Mouse (Mus musculus): ENCODE measurements around the gene Usp2. TPM values are rescaled to one million over a fixed set of nuclear protein-coding genes. Genes with fewer than 3 reads are reported as not detected.
A peak's percentile ranks its signal among the peaks of the same experiment; 100 is the strongest.

Gene Usp2
- polyA plus RNA-seq, 1 experiment from 2014 or later, result 4.4 TPM

- 78% methylated on average over 8 of the region's 8 CpGs for WGBS
- peaks cover 32% of the 10 kb centered on the region for H3K27me3 ChIP-seq (replicated peaks; ENCODE audit: control insufficient read depth, insufficient read depth, low read length)
Observed at GRCm38 (mm10) chr9:44049381-44050165, 17.2 kb upstream of the Usp2 start.

DNA sequence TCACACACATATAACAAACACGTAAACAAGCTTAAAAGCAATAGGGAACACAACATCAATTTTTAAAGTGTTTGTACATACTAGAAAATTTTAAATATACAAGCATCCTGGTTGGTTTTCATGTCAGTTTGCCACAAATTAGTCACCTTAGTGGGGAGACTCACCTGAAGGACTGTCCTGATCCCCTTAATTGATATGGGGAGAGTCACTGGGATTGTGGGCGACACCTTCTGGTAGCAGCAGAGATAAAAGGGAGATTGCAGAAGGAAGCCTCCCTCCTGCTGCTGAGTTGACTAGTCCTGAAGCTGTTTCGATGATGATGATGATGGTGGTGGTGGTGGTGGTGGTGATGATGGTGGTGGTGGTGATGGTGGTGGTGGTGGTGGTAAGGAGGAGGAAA, 14.0 kb upstream of the Usp2 start:
- no peak overlapping the region for H3K4me3 ChIP-seq (ENCODE audit: low read depth, low read length)
- no peak overlapping the region for H3K9ac ChIP-seq (ENCODE audit: low read depth, low read length)
- no peak overlapping the region for H3K4me2 ChIP-seq
- DNase-seq (ENCODE audit: low spot score) (no peak), ATAC-seq (replicated peaks; ENCODE audit: low FRiP score) (no peak)
- no peak overlapping the region for H3K27ac ChIP-seq (ENCODE audit: low read depth, low read length)
- peaks cover 6% of the 10 kb centered on the region; the same call in 1 of the 2 replicates for H3K27me3 ChIP-seq (replicated peaks; ENCODE audit: control insufficient read depth, insufficient read depth, low read length)
- no peaks in the 10 kb centered on the region for H3K9me3 ChIP-seq (ENCODE audit: control insufficient read depth, low read length)
- H3K36me3 ChIP-seq (ENCODE audit: control insufficient read depth, insufficient read depth, low read length), result no peaks in the 10 kb centered on the region
- 58% methylated on average over 3 of the region's 3 CpGs for WGBS
- H3K4me1 ChIP-seq (replicated peaks; ENCODE audit: control insufficient read depth, insufficient read depth, low read length), result no peaks in the 10 kb centered on the region; the same call in 1 of the 2 replicates

More at GRCm38 (mm10) chr9:44049381-44050165, 17.2 kb upstream of the Usp2 start:
- H3K36me3 ChIP-seq (ENCODE audit: control insufficient read depth, insufficient read depth, low read length), result no peaks in the 10 kb centered on the region
- H3K4me1 ChIP-seq (replicated peaks; ENCODE audit: control insufficient read depth, insufficient read depth, low read length), result no peaks in the 10 kb centered on the region; the same call in 1 of the 2 replicates
- ATAC-seq (replicated peaks; ENCODE audit: low FRiP score), result no peak
- H3K4me2 ChIP-seq, result no peak overlapping the region
- no peaks in the 10 kb centered on the region for H3K9me3 ChIP-seq (ENCODE audit: control insufficient read depth, low read length)
- no peak overlapping the region for H3K4me3 ChIP-seq (ENCODE audit: low read depth, low read length)
- no peak overlapping the region for H3K9ac ChIP-seq (ENCODE audit: low read depth, low read length)
- DNase-seq (ENCODE audit: low spot score), result no peak
- H3K27ac ChIP-seq (ENCODE audit: low read depth, low read length), result no peak overlapping the region

GRCm38 (mm10) chr9:44053936-44054335, 12.9 kb upstream of the Usp2 start:
- no peak overlapping the region for H3K4me2 ChIP-seq
- no peaks in the 10 kb centered on the region; the same call in 1 of the 2 replicates for H3K4me1 ChIP-seq (replicated peaks; ENCODE audit: control insufficient read depth, insufficient read depth, low read length)
- H3K4me3 ChIP-seq (ENCODE audit: low read depth, low read length), result no peak overlapping the region
- H3K9ac ChIP-seq (ENCODE audit: low read depth, low read length), result no peak overlapping the region
- 35% methylated on average over 1 of the region's 1 CpGs for WGBS
- no peaks in the 10 kb centered on the region for H3K36me3 ChIP-seq (ENCODE audit: control insufficient read depth, insufficient read depth, low read length)
- no peaks in the 10 kb centered on the region for H3K27me3 ChIP-seq (replicated peaks; ENCODE audit: control insufficient read depth, insufficient read depth, low read length)
- ATAC-seq (replicated peaks; ENCODE audit: low FRiP score), result no peak
- H3K9me3 ChIP-seq (ENCODE audit: control insufficient read depth, low read length), result no peaks in the 10 kb centered on the region
- no peak overlapping the region for H3K27ac ChIP-seq (ENCODE audit: low read depth, low read length)
- no peak for DNase-seq (ENCODE audit: low spot score)

DNA sequence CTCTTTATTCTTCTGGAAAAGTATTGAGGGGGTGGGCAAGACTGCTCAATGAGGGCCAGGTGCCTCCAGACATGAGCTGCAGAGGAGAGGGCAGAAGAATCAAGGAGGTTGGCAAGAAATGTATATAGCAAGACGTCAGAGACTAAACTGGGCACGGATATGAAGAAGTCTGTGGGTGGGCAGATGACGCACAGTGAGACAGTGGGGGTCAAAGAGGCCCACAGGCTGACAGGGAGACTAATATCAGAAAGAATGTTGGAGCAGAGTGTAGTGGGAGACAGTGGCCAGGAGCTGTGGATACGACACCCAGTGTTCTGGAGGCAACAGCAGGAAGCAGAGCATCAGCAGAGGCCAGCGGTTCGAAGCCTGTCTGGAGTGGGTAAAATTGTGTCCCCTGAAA, 8.2 kb upstream of the Usp2 start:
- Histone ChIP-seq H3K4me2 (no peak overlapping the region), H3K4me1 (replicated peaks; ENCODE audit: control insufficient read depth, insufficient read depth, low read length) (no peaks in the 10 kb centered on the region), H3K27ac (ENCODE audit: low read depth, low read length) (no peak overlapping the region), H3K36me3 (ENCODE audit: control insufficient read depth, insufficient read depth, low read length) (no peaks in the 10 kb centered on the region), H3K4me3 (ENCODE audit: low read depth, low read length) (no peak overlapping the region), H3K27me3 (replicated peaks; ENCODE audit: control insufficient read depth, insufficient read depth, low read length) (no peaks in the 10 kb centered on the region), H3K9ac (ENCODE audit: low read depth, low read length) (no peak overlapping the region), H3K9me3 (ENCODE audit: control insufficient read depth, low read length) (no peaks in the 10 kb centered on the region)
- WGBS, result 75% methylated on average over 6 of the region's 6 CpGs
- DNase-seq (ENCODE audit: low spot score), result no peak
- no peak for ATAC-seq (replicated peaks; ENCODE audit: low FRiP score)

GRCm38 (mm10) chr9:44065177-44065576, 1.6 kb upstream of the Usp2 start:
- Histone ChIP-seq H3K4me2 (no peak overlapping the region), H3K27ac (ENCODE audit: low read depth, low read length) (no peak overlapping the region), H3K4me3 (ENCODE audit: low read depth, low read length) (no peak overlapping the region), H3K27me3 (replicated peaks; ENCODE audit: control insufficient read depth, insufficient read depth, low read length) (peaks cover 1% of the 10 kb centered on the region; the same call in 1 of the 2 replicates), H3K4me1 (replicated peaks; ENCODE audit: control insufficient read depth, insufficient read depth, low read length) (peaks cover 11% of the 10 kb centered on the region), H3K9ac (ENCODE audit: low read depth, low read length) (no peak overlapping the region), H3K36me3 (ENCODE audit: control insufficient read depth, insufficient read depth, low read length) (no peaks in the 10 kb centered on the region), H3K9me3 (ENCODE audit: control insufficient read depth, low read length) (no peaks in the 10 kb centered on the region)
- WGBS, result 44% methylated on average over 1 of the region's 1 CpGs
- ATAC-seq (replicated peaks; ENCODE audit: low FRiP score) (no peak), DNase-seq (ENCODE audit: low spot score) (no peak)

DNA sequence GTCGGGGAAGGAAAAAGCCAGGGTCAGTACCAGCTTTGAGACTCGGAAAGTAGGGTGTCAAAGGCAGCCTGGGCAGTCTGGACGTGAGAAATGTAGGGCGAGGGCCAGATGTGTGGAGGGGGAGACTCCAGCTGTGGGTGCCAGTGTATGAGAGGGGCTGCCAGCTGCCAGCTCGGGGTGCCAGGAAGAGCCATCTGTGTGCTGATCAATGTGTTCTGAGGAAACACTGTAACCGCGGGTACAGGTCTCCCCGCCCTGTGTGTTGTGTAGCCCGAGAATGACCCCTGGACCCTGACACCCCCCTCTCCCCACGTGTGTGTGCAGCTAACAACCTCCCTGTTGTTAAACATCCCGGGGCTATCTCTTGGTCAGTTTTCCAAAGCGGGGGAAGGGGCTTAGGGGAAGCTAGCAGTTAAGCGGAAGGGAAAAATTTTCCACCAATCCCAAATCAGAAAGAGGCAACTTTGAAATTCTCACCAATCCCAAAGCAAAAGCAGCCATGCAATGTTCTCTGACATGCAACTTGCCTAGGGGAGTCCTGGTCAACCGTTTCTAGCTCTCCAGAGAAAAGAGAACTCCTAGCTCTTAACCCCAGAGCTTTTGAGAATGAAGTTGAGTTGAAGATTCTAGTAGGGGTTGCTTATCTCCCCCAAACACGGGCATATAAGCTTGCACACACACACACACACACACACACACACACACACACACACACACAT, 579 bp downstream of the Usp2 start:
- WGBS, result 11% methylated on average over 15 of the region's 15 CpGs
- Histone ChIP-seq H3K9ac (ENCODE audit: low read depth, low read length) (peak overlapping the region; percentile 58), H3K36me3 (ENCODE audit: control insufficient read depth, insufficient read depth, low read length) (no peaks in the 10 kb centered on the region), H3K4me2 (peak overlapping the region; percentile 98), H3K9me3 (ENCODE audit: control insufficient read depth, low read length) (no peaks in the 10 kb centered on the region), H3K27me3 (replicated peaks; ENCODE audit: control insufficient read depth, insufficient read depth, low read length) (peaks cover 6% of the 10 kb centered on the region; the same call in 1 of the 2 replicates), H3K27ac (ENCODE audit: low read depth, low read length) (no peak overlapping the region), H3K4me3 (ENCODE audit: low read depth, low read length) (peak overlapping the region; percentile 58), H3K4me1 (replicated peaks; ENCODE audit: control insufficient read depth, insufficient read depth, low read length) (peaks cover 13% of the 10 kb centered on the region)
- no peak for DNase-seq (ENCODE audit: low spot score)
- ATAC-seq (replicated peaks; ENCODE audit: low FRiP score), result peak; percentile 38

- Histone ChIP-seq H3K4me1 (replicated peaks; ENCODE audit: control insufficient read depth, insufficient read depth, low read length) (peaks cover 13% of the 10 kb centered on the region), H3K36me3 (ENCODE audit: control insufficient read depth, insufficient read depth, low read length) (no peaks in the 10 kb centered on the region), H3K4me3 (ENCODE audit: low read depth, low read length) (no peak overlapping the region), H3K4me2 (peak overlapping the region; percentile 98), H3K9ac (ENCODE audit: low read depth, low read length) (peak overlapping the region; percentile 58; the same call in 1 of the 2 replicates), H3K9me3 (ENCODE audit: control insufficient read depth, low read length) (no peaks in the 10 kb centered on the region), H3K27me3 (replicated peaks; ENCODE audit: control insufficient read depth, insufficient read depth, low read length) (peaks cover 9% of the 10 kb centered on the region; the same call in 1 of the 2 replicates), H3K27ac (ENCODE audit: low read depth, low read length) (no peak overlapping the region)
- 62% methylated on average over 6 of the region's 6 CpGs for WGBS
- ATAC-seq (replicated peaks; ENCODE audit: low FRiP score), result no peak
- no peak for DNase-seq (ENCODE audit: low spot score)
Observed at GRCm38 (mm10) chr9:44067960-44068330, 1.1 kb downstream of the Usp2 start.

DNA sequence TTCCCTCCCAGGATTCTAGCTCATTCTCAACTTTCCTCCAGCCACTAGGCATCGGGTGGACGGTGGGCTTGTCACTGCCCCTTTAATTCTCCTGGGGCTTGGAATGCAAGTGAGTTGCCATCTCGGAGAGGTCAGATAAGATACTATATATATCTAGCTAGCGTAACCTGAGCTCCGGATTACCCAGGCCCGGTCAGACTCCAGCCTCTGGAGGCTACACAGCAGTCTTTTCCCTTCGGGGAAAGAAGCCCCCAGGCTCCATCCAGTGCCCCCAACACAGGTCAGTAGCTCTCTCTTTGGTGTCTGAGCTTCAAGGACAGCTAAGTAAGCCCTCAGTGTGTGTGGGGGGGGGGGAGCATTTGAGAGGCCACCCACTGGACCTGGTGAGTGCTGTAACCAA, 2.4 kb downstream of the Usp2 start:
- WGBS, result 12% methylated on average over 7 of the region's 7 CpGs
- peaks cover 9% of the 10 kb centered on the region; the same call in 1 of the 2 replicates for H3K27me3 ChIP-seq (replicated peaks; ENCODE audit: control insufficient read depth, insufficient read depth, low read length)
- H3K4me3 ChIP-seq (ENCODE audit: low read depth, low read length), result no peak overlapping the region
- H3K9ac ChIP-seq (ENCODE audit: low read depth, low read length), result no peak overlapping the region
- H3K4me1 ChIP-seq (replicated peaks; ENCODE audit: control insufficient read depth, insufficient read depth, low read length), result peaks cover 13% of the 10 kb centered on the region
- no peak for ATAC-seq (replicated peaks; ENCODE audit: low FRiP score)
- H3K4me2 ChIP-seq, result no peak overlapping the region
- H3K27ac ChIP-seq (ENCODE audit: low read depth, low read length), result no peak overlapping the region
- H3K9me3 ChIP-seq (ENCODE audit: control insufficient read depth, low read length), result no peaks in the 10 kb centered on the region
- no peak for DNase-seq (ENCODE audit: low spot score)
- no peaks in the 10 kb centered on the region for H3K36me3 ChIP-seq (ENCODE audit: control insufficient read depth, insufficient read depth, low read length)

Measured in liver, embryonic 11.5 days (tissue).